Mouse (Mus musculus) layer of hippocampus, adult 11-12 months (tissue): ENCODE data around the gene Gpr150.

Experiments
- DNase-seq: peaks from one replicate; pipeline ENCODE4 v3.0.0; 2022; ENCODE audit warnings: low spot score

The Gpr150 gene

DNA sequence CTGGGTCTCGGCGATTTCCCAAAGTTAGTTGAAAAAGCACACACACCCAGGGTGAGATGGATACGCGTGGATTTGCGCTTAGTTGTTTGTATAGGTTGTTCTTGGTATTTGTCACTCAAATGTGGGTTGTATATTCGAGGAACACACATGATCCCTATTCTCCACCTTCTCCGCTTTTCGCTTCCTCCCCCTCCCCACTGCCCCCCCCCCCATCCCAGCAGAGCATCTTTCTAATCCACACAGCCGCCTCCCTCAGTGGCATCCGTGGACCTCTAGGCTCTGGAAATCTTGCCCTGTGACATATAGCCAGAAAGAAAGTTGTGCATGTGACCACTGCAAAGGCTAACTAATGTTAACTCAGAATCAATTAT lies at the start of gene Gpr150:
TSS of gene Gpr150 (minus strand) at position 101 of the 371 bp plus-strand sequence.
- DNase-seq = no peak

DNA sequence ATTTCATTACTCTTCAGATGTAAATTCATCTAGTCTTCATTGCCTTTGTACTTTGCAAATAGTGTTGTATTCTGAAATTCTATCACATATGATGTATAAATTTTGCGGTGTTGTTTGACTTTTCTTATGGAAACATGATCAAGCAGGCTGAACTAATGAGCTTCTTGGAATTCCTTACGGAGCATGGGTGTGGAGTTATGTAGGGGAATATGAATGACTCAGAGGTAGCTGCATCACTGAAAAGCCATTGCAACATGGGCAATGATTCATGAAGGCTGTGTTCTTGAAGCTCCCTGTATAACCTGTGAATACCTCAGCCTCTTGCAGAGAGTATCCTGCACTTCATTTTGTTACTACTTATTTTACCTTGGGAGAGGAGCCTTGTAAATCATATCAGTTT lies 45.2 kb upstream of the Gpr150 start:
- no peak for DNase-seq

GRCm38 (mm10) chr13:76098493-76099303 lies 41.9 kb upstream of the Gpr150 start, which contains the start of the genes Arsk and Ttc37:
TSS of gene Arsk (minus strand) at chr13:76098660.
TSS of gene Ttc37 (plus strand) at chr13:76098734.
- peak; percentile 94 for DNase-seq

GRCm38 (mm10) chr13:76098116-76098492 lies 41.3 kb upstream of the Gpr150 start:
- no peak for DNase-seq

- DNase-seq = no peak
These were observed 17.5 kb upstream of the Gpr150 start for GRCm38 (mm10) chr13:76074323-76074722.

GRCm38 (mm10) chr13:76064363-76064945 lies 7.7 kb upstream of the Gpr150 start:
- DNase-seq = no peak

- DNase-seq = no peak
These were observed 6.8 kb upstream of the Gpr150 start for GRCm38 (mm10) chr13:76063548-76063947.

DNA sequence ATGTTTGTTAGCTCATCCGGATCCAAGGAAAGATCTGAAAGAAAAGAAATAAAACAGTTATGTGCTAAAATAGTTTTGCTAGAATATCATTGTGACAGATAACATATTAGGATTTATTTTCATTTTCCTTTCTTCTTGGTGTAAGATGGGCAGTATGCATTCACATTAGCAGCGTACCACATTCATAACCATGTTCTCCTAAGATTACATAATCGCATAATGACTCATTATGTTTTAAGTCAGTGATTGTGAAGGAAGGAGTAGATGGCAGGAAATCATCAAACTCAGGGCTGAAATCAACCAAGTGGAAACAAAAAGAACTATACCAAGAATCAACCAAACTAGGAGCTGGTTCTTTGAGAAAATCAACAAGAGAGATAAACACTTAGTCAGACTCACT lies 5.8 kb upstream of the Gpr150 start:
- DNase-seq = no peak

DNA sequence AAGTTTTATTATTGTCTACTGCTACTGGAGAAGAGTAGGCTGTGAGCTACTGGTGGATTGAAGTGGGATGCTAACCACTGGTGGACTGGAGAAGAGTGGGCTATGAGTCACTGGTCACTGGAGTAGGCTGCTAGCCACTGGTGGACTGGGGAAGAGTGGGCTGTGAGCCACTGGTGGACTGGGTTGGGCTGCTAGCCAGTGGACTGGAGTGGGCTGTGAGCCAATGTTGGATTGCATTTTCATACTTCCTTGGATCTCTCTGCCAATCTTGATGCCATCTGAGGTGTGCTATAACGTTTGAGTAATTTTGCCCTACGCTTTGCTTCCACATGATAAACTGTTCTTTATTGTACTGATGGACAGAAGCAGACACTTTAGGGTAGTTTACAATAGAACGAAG lies 5.3 kb upstream of the Gpr150 start:
- no peak for DNase-seq

DNA sequence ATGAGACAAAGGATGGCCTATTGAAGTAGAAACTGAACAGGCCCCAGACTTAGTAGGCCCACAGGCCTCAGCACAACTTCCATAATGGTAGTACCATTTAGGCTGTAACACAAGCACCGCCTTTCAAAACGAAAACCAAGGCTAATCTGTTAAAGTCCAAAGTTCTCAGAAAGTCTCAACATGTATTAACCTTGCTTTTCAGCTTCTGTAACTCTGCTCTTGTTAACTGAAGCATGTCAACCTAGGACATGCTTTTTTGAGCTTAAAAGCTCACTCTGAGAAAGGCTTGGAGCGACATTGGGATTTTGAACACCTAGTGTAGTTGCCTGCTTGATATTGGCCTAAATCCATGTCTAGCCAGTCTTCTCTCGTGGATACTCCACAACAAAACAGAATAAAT lies 2.8 kb upstream of the Gpr150 start:
- no peak for DNase-seq

DNA sequence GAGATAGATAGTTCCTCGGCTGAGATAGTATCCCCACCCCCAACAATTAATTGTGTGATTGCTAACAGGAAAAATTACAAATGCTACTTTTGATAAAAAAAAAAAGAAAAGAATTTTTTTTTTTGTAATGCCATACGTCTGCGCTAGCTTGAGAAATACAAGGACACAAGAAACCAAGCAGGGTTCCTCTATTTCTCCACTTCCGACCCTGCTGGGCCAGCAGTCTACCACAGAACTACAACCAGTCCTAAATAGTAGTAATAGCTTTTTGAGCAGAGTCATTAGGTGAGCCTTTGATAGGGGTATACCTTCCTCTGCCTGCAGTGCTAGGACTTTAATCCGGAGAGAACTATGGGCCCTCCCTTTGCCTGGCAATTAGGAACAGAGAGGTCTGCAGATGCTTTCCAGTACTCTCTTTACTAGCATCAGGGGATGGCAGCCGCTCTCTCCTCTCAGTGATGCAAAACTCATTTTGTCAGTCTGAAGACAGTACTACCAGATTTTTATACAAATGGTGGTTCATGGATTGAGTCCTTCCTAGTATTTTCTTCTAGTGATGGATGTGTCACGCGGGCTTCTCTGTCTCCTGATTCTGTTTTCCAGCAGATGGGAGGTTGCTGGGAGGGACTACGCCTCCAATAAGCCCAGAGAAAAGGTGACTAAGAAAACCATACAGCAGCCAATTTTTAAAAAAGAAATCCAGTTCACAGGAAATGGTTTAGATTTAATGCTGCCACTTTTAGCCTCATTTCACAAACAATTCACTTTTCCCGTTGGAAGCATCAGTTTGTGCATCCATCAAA lies 672 bp upstream of the Gpr150 start:
- peak; percentile 22 for DNase-seq

GRCm38 (mm10) chr13:76056261-76056724 lies 503 bp downstream of the Gpr150 start:
- DNase-seq = peak; percentile 68

- DNase-seq = peak; percentile 14
These were observed 1.2 kb downstream of the Gpr150 start for GRCm38 (mm10) chr13:76055391-76056232.

DNA sequence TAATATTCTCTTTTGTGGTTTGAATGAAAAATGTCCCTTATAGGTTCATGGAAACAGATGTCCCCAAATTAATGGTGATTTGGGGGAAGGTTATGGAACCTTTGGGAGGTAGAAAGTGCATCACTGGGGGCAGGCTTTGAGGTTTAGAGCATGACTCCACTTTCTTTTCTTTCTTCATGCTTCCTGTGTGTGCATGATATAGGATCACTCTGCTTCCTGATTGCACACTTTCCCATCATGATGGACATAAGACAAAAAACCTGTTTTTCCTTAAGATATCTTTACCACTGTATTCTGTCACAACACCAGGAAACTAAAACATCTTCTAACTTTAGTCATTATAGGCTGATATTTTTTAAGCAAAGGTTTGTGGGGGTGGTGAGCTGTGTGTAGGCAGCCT lies 11.8 kb downstream of the Gpr150 start:
- DNase-seq = no peak

- DNase-seq = no peak
These were observed 14.3 kb downstream of the Gpr150 start for GRCm38 (mm10) chr13:76042455-76042854.

DNA sequence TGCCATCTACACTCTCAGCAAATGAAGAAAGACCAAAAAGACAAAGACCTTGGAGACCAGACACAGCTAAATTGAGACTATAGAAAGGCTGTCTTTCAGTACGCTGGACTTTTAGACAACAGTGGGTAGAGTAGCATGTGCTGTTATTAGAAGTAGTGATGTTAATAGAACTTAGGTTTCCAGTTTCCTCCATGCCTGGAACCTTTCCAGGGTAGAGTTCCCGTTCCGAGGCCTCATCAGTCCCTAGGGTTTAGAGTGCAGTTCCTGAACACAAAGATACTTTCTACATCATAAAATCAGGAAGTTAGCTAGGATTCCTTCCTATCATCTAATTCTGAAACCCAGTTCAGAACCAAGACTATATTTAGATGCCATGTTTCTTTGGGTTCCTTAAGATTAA lies 32.2 kb downstream of the Gpr150 start:
- DNase-seq = no peak

- DNase-seq = peak; percentile 15
These were observed 35.0 kb downstream of the Gpr150 start for GRCm38 (mm10) chr13:76021782-76022181.

DNA sequence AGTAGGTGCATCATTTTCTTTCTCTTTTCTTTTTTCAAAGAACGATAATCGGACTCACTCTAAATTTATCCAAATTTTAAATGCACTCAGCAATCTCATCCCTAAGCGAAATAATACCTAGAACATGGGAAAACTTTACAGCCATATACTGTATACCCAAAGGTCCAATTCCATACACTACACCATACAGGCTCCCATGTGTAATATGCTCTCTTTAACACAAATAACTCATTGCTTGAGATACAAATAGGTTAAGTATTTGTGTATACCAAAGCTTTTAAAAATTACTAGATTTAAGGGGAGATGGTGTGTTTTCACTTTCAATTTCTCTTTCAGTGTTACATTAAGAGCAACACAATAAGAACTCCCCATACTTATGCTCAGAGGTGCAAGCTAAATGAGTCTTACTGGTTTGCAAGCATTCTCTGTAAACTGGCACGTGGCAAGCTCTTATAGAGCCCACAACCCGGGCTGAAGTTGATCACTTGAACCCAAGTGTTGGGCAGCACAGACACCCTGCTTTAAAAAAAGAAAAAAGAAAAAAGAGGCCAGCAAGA lies 37.9 kb downstream of the Gpr150 start:
- DNase-seq = no peak

DNA sequence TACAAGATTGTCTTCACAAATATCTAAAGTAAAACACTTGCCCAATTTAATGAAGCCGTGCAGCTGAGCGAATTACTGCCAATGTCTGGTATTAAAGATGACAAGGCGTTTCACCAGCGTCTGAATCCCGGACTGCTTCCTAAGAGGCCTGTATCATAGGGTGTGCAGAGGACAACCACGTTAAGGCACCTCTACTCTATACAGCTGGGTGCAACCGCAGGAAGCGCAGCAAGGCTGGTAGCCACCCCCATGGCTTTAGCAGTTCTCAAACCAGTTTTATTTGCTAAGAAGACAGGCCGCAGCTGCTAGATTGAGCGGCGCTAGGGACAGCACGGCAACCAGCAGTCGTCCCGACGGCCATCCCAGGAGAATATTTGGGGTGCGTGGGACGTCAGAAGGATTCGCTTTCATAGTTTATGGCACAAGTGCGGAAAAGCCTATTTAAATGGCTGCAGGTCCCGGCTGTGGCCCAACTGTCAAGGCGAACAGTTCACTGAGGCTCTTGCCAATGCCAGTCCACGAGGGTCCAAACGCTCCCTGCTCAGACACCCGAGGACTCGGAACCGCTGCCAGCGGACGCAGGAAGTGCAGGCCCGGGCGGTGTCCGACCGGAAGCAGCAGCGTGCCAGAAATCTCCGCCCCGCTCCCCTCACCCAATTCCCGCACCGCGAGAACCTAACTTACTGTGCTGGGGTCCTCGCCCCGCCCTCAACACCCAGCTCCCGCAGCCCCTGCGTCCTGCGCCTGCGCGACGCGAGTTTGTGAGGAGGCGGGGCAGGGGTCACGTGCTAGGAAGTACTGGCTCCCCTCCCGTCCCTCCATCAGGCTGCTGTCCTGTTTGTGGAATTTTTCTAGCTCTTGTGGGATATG lies 38.6 kb downstream of the Gpr150 start, which contains the start of gene Rfesd:
TSS of gene Rfesd (minus strand) at position 746 of the 870 bp plus-strand sequence.
- DNase-seq = peak; percentile 97

DNA sequence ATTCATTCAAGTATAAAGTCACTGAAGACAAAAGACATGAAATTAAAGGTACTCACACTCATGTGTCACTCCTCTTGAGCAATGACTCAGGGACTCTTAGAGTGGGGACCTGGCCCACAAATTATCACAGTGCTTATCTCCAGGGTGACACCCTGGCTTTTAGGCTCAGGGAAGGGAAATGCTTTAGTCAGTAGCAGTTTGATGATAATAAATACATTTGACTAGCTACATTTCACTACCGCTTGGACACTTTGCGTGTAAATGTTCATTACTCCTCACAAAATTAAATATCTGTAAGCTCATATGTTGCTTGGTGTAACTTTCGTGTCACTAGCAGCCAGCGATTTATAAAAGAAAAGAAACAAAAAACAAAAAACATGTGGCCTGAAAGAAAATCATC lies 39.3 kb downstream of the Gpr150 start:
- no peak for DNase-seq
